Mouse (Mus musculus) liver, postnatal 0 days (tissue): ENCODE data around the gene Nsf.

ENCODE experiments used
- CTCF ChIP-seq: sonication (generic); IDR thresholded peaks from 2 replicates; pipeline ENCODE4 v1.5.1; 2016; ENCODE audit warnings: antibody characterized with exemption, low read depth
- EP300 ChIP-seq: IDR thresholded peaks from 2 replicates; pipeline ENCODE4 v1.6.1; 2016; ENCODE audit warnings: antibody characterized with exemption, low read depth, mild to moderate bottlenecking

GRCm38 (mm10) chr11:103981826-103982225 lies 28.0 kb upstream of the Nsf start:
- no peak for TF ChIP-seq CTCF
- no peak for TF ChIP-seq EP300
